Mouse (Mus musculus): ENCODE results near the gene Hist1h4b.
"Not testable (repeated sequence)": the region's sequence is repeated elsewhere in the genome, so short reads cannot be mapped to it uniquely, and the experiment has no call there.

Hist1h4b gene

DNA sequence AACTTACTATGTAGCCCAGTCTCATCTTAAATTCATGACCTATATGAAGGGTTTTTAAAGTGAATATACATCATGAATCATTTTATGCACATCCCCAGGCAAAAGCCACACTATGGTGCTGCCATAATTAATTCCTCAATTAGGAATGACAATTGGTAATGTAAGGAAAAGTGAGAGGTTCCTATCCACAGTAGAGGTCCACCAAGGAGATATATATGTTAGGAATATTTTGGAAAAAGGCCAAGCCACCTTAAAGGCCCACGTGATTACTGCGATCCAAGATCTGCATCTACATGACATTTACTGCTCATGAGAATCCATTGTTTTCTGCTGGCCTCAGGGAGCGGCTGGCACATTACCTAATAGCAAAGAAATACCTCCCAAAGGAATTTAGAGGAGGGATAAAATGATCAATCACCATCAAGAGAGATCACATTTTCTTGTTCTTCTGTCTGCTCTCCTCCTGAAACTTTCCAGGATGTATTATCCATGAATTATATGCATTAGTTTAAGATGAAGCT is 2.5 kb downstream of the Hist1h4b start:
- no peak for DNase-seq

GRCm38 (mm10) chr13:23759916-23760239 is 3.1 kb downstream of the Hist1h4b start:
- no peak for DNase-seq

DNA sequence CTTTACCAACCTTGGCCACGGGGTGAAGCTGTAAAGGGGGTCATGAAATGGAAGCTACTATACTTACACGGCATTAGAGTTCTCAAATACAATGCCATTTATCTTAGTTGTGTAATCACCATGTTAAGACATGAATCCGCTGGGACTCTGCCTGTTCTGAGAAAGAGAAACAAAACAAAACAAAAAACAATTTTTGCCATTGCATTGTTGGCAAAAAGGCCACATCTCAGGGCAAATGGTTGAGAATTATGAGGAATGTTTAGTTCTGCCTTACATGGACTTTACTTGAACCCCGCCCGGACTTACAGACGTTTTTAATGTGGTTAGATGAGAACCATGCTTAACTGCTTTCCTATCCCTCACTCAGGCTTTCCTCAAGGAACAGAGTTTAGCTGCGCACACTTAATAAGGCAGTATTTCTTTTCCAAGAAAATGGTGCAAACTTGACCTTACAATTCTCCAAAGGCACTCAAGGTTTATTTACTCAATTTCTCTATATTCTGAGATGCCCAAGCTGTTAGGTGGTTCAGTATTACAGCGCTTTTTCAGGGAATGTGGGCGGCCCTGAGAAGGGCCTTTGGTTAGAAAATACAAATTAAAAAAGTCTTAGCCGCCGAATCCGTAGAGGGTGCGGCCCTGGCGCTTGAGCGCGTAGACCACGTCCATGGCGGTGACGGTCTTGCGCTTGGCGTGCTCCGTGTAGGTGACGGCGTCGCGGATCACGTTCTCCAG is 3.6 kb downstream of the Hist1h4b start:
- peak; percentile 57 for DNase-seq

- DNase-seq: peak; percentile 99
Observed at GRCm38 (mm10) chr13:23760972-23761864, 4.4 kb downstream of the Hist1h4b start, which contains the start of gene Hist1h4a. Hist1h4a (minus strand) TSS chr13:23761230.

GRCm38 (mm10) chr13:23761871-23762821 is 5.3 kb downstream of the Hist1h4b start, which contains the start of gene Hist1h3a:
Hist1h3a (minus strand) TSS chr13:23762386.
- peak; percentile 74 for DNase-seq

DNA sequence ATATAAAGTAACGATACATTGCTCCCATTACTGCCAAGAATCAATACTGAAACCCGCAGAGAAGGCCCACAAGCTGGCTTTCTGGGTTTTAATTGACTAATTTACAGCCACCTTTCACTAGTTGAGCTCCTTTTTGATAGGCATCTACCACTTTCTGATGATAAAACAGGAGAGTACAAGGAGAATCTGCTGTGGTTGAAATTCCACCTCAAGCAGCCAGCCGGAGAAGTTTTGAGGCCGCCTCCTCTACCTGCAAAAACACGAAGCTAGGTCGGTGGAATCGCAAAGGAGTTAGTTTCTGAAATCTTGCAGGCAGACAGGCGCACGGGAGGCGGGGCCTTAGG is 6.4 kb downstream of the Hist1h4b start:
- no peak for DNase-seq

DNA sequence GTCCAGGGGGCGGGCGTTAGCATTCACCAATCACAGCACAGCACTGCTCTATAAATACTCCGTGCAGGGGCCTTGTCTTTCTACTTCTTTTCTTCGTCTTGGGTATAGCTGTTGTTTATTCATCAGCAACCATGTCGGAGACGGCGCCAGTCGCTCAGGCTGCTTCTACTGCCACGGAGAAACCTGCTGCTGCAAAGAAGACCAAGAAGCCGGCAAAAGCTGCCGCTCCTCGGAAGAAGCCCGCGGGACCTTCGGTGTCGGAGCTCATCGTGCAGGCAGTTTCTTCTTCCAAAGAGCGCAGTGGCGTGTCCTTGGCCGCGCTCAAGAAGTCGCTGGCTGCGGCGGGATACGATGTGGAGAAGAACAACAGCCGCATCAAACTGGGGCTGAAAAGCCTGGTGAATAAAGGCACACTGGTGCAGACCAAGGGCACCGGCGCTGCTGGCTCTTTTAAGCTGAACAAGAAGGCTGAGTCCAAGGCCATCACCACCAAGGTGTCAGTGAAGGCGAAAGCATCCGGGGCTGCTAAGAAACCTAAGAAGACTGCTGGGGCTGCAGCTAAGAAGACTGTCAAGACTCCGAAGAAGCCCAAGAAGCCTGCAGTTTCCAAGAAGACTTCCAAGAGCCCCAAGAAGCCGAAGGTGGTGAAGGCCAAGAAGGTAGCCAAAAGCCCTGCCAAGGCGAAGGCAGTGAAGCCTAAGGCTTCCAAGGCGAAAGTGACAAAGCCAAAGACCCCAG is 6.9 kb downstream of the Hist1h4b start, which contains the start of gene Hist1h1a:
TSS of gene Hist1h1a (plus strand) at position 81 of the 738 bp plus-strand sequence.
- peak; percentile 93 for DNase-seq

- DNase-seq: no peak
Observed at GRCm38 (mm10) chr13:23764324-23765171, 7.7 kb downstream of the Hist1h4b start.

GRCm38 (mm10) chr13:23765172-23765513 is 8.3 kb downstream of the Hist1h4b start:
- no peak for DNase-seq

- no peak for DNase-seq
Observed at GRCm38 (mm10) chr13:23766772-23767171, 10.0 kb downstream of the Hist1h4b start.

DNA sequence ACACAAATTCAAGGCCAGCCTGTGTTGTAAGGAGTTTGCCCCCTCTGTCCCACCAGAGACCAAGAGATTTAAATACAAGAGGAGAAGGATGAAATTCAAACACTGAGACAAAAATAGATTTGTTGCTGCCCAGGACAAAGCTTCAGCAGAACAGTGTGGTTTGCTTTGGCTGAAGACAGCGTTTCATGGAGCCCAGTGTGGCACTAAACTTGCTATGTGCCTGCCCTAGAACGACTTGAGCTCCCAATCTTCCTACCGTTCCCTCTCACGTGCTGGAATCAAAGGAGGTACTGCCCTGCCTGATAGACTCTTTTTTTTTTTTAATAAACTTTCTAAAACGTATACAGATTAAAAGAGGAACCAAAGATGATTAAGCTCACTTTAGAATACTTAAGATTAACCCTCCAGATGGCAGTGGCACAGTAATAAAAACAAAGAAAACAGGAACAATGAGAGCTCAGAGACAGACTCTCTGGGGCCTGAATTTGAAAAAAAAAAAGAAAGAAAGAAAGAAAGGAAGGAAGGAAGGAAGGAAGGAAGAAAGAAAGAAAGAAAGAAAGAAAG is 12.1 kb downstream of the Hist1h4b start:
- no peak for DNase-seq

DNA sequence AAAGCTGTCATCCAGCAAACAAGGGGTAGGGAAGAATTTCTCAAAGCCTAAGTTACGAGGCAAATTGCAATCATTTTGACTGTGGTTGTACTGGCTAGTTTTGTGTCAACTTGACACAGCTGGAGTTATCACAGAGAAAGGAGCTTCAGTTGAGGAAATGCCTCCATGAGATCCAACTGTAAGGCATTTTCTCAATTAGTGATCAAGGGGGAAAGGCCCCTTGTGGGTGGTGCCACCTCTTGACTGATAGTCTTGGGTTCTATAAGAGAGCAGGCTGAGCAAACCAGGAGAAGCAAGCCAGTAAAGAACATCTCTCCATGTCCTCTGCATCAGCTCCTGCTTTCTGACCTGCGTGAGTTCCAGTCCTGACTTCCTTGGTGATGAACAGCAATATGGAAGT is 12.8 kb downstream of the Hist1h4b start, which contains the start of gene Trim38:
TSS of gene Trim38 (plus strand) at position 301 of the 400 bp plus-strand sequence.
- not testable (repeated sequence) for DNase-seq

- no peak for DNase-seq
Observed at GRCm38 (mm10) chr13:23772561-23773313, 15.9 kb downstream of the Hist1h4b start.

- DNase-seq: no peak
Observed at GRCm38 (mm10) chr13:23778339-23778738, 21.5 kb downstream of the Hist1h4b start.

DNA sequence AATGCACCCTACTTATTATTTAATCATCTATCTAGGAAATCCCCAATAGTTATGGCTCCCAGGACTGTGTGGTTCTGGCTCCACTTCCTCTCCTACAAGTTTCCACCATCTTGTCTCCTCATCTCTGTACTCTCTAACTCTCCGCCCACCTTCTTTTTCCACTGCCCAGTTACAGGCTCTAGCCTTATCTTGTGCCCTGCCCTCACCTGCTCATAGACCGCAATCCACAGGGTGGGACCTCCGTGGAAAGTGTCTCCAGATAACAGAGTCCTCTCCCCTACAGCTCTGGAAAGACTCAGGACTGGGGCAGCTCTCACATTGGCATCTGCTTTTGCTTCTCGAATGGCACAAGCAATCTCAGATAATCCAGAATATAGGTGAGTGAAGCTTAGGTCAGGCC is 22.2 kb downstream of the Hist1h4b start:
- DNase-seq: no peak

- peak; percentile 60 for DNase-seq
Observed at GRCm38 (mm10) chr13:23792520-23792919, 35.7 kb downstream of the Hist1h4b start.

- DNase-seq: no peak
Observed at GRCm38 (mm10) chr13:23799405-23799804, 42.6 kb downstream of the Hist1h4b start.

DNA sequence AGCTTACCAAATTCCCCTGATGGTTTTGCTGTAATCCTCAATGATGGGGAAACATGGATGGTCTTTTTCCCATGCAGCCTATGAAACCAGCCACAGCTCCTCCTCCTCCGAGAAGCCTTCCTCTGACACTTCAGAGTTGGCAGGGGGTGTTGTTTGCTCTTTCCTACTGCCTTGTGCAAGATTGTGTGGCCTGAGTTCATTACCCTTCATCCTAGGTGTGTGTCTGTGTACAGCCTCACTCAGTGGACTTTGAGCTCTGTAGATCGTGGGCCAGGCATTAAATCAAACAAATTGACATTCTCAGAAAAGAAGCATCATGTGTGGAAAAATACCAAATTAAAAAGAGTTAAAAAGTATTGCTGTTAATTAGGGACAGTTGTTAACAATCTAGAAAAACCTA is 47.7 kb downstream of the Hist1h4b start:
- no peak for DNase-seq

DNA sequence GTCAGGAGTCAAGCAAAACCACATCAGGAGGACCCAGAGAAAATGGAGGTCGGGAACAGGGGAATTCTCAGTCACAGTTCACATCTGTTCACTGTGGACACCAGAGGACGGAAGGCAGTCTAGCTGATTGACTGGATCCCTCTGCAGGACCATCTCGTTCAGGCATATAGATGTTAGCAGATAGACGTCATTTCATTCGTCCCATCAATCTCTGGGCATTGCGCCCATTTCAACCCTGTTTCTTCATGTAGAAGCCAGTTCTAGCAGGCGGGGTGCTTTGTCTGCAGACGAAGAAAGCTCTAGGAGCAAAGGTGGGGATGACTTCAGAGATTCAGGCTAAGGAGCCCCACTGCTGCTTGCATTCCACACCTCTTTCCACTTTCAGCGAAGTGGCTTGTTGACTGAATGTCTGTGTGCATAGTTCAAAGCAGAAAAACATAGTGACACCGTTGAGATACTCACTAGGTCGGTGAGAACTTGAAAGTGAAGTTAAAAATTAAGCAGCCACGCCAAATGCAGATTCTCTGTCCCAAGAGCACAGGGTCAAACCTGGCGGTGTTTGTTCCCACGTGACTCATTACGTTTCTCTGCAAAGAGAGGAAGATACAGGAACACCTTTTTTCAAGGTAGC is 49.7 kb downstream of the Hist1h4b start, which contains the start of gene Slc17a2:
TSS of gene Slc17a2 (plus strand) at position 572 of the 631 bp plus-strand sequence.
- no peak for DNase-seq

Measured in thymus, postnatal 14 days (tissue).